Mouse (Mus musculus) liver, adult 2 months (tissue): ENCODE results near the gene Ppm1h. TPM values are rescaled to one million over a fixed set of nuclear protein-coding genes. Genes with fewer than 3 reads are reported as not detected.

Experiments
- DNase-seq: peaks from one replicate; pipeline ENCODE4 v3.0.0-alpha.2; 2011; ENCODE audit warnings: low read depth, low spot score; ENCODE audit errors: extremely low read depth
- H3K27ac ChIP-seq: fragments of 200-500 bp; replicated peaks from 2 replicates; pipeline ENCODE4 v1.5.1; 2012; ENCODE audit warnings: low read depth, mild to moderate bottlenecking, control low read depth, inconsistent platforms, low read length; ENCODE audit not compliant: insufficient read depth
- H3K27me3 ChIP-seq: fragments of 200-500 bp; 2 replicates; pipeline ENCODE4 v1.6.1; 2012; ENCODE audit warnings: mild to moderate bottlenecking, moderate library complexity, low read length, inconsistent platforms; ENCODE audit not compliant: control insufficient read depth, insufficient read depth
- H3K36me3 ChIP-seq: fragments of 200-500 bp; 2 replicates; pipeline ENCODE4 v1.6.1; 2012; ENCODE audit warnings: low read length, inconsistent platforms; ENCODE audit not compliant: control insufficient read depth, insufficient read depth
- H3K4me1 ChIP-seq: fragments of 200-500 bp; 2 replicates; pipeline ENCODE4 v1.6.1; 2011; ENCODE audit warnings: low read length; ENCODE audit not compliant: control insufficient read depth, insufficient read depth
- H3K4me3 ChIP-seq: fragments of 200-500 bp; 2 replicates; pipeline ENCODE4 v1.5.1; 2011; ENCODE audit warnings: low read depth, mild to moderate bottlenecking, control low read depth, low read length, moderate library complexity; ENCODE audit not compliant: insufficient read depth
- H3K79me2 ChIP-seq: fragments of 200-500 bp; 2 replicates; pipeline ENCODE4 v1.6.1; 2012; ENCODE audit warnings: inconsistent platforms, mild to moderate bottlenecking, low read length, moderate library complexity; ENCODE audit not compliant: control insufficient read depth, insufficient read depth
- H3K9ac ChIP-seq: fragments of 200-500 bp; 2 replicates; pipeline ENCODE4 v1.6.1; 2012; ENCODE audit warnings: low read depth, mild to moderate bottlenecking, control low read depth, inconsistent platforms, low read length
- CTCF ChIP-seq: fragments of 200-500 bp; IDR thresholded peaks from 2 replicates; pipeline ENCODE4 v1.5.1; 2011; ENCODE audit warnings: low read depth, low read length, control low read depth
- POLR2A ChIP-seq: fragments of 200-500 bp; IDR thresholded peaks from 2 replicates; pipeline ENCODE4 v1.6.1; 2011; ENCODE audit warnings: low read length, control low read depth; ENCODE audit not compliant: insufficient read depth; ENCODE audit errors: extremely low read depth
- WGBS: fragments of 180-500 bp; shearing (Covaris S2); methylation state at CpG from one replicate; pipeline ENCODE4 v1.1.7; 2018; 5-methylcytosine and 5-hydroxymethylcytosine counted together
- polyA plus RNA-seq: library from polyadenylated mRNA; depleted of rRNA; stranded (reverse); fragments of >200 nt; gene quantifications from 2 replicates; pipeline ENCODE4 v1.2.3, GENCODE M21; 2012
- total RNA-seq: library from RNA; depleted of rRNA; stranded (reverse); fragments of >200 nt; gene quantifications from 2 replicates; pipeline ENCODE4 v1.2.3, GENCODE M21; 2014

Gene Ppm1h
- total and polyA plus RNA-seq, 2 experiments, result 1.5 to 3.7 TPM

- DNase-seq, result no peak
- 0 out of 2 replicates have a peak, but pooled peaks cover 3% of the 10 kb centered on the region for H3K79me2 ChIP-seq
- TF ChIP-seq POLR2A, result no peak
- no peak for TF ChIP-seq CTCF
- peak overlapping the region; percentile 69 for H3K27ac ChIP-seq
- H3K36me3 ChIP-seq, result no peaks in the 10 kb centered on the region
- H3K9ac ChIP-seq, result peak overlapping the region; percentile 90
- H3K4me3 ChIP-seq, result peak overlapping the region; percentile 98
- H3K4me1 ChIP-seq, result peaks cover 4% of the 10 kb centered on the region; the same call in 1 of the 2 replicates
- H3K27me3 ChIP-seq, result no peaks in the 10 kb centered on the region
- 12% methylated on average over 10 of the region's 10 CpGs for WGBS
Observed at GRCm38 (mm10) chr10:122984531-122985251, 306.1 kb downstream of the Ppm1h start.

- H3K4me1 ChIP-seq, result peaks cover 4% of the 10 kb centered on the region; the same call in 1 of the 2 replicates
- 0 out of 2 replicates have a peak, but pooled peaks cover 3% of the 10 kb centered on the region for H3K79me2 ChIP-seq
- TF ChIP-seq CTCF (no peak), POLR2A (no peak)
- H3K4me3 ChIP-seq, result peak overlapping the region; percentile 98
- no peaks in the 10 kb centered on the region for H3K27me3 ChIP-seq
- no peak for DNase-seq
- H3K36me3 ChIP-seq, result no peaks in the 10 kb centered on the region
- peak overlapping the region; percentile 90 for H3K9ac ChIP-seq
- peak overlapping the region; percentile 69 for H3K27ac ChIP-seq
- WGBS, result under 1% methylated on average over 37 of the region's 37 CpGs
Observed at GRCm38 (mm10) chr10:122985252-122985514, 306.6 kb downstream of the Ppm1h start.

- peak; percentile 33 for DNase-seq
- Histone ChIP-seq H3K36me3 (no peaks in the 10 kb centered on the region), H3K4me3 (peak overlapping the region; percentile 98), H3K27ac (peak overlapping the region; percentile 100), H3K79me2 (0 out of 2 replicates have a peak, but pooled peaks cover 3% of the 10 kb centered on the region), H3K9ac (peak overlapping the region; percentile 99), H3K27me3 (no peaks in the 10 kb centered on the region), H3K4me1 (peaks cover 4% of the 10 kb centered on the region; the same call in 1 of the 2 replicates)
- 2% methylated on average over 103 of the region's 115 CpGs for WGBS
- TF ChIP-seq CTCF, result no peak
- 0 out of 2 replicates have a peak, but pooled peaks have one; percentile 25 for TF ChIP-seq POLR2A
Observed at GRCm38 (mm10) chr10:122985515-122986319, 307.2 kb downstream of the Ppm1h start.

- Histone ChIP-seq H3K9ac (peak overlapping the region; percentile 99), H3K4me1 (peaks cover 4% of the 10 kb centered on the region; the same call in 1 of the 2 replicates), H3K27me3 (no peaks in the 10 kb centered on the region), H3K4me3 (peak overlapping the region; percentile 98), H3K79me2 (0 out of 2 replicates have a peak, but pooled peaks cover 3% of the 10 kb centered on the region), H3K27ac (peak overlapping the region; percentile 100), H3K36me3 (peaks cover 2% of the 10 kb centered on the region; the same call in 1 of the 2 replicates)
- DNase-seq, result peak; percentile 54
- 7% methylated on average over 54 of the region's 54 CpGs for WGBS
- TF ChIP-seq POLR2A (0 out of 2 replicates have a peak, but pooled peaks have one; percentile 42), CTCF (no peak)
Observed at GRCm38 (mm10) chr10:122986320-122987225, 308.0 kb downstream of the Ppm1h start.

GRCm38 (mm10) chr10:122987671-122988128 is 309.1 kb downstream of the Ppm1h start:
- Histone ChIP-seq H3K79me2 (0 out of 2 replicates have a peak, but pooled peaks cover 3% of the 10 kb centered on the region), H3K4me1 (peaks cover 4% of the 10 kb centered on the region; the same call in 1 of the 2 replicates), H3K9ac (no peak overlapping the region), H3K27ac (no peak overlapping the region), H3K27me3 (no peaks in the 10 kb centered on the region), H3K36me3 (peaks cover 4% of the 10 kb centered on the region; the same call in 1 of the 2 replicates), H3K4me3 (no peak overlapping the region)
- peak; percentile 40; the same call in 1 of the 2 replicates for TF ChIP-seq CTCF
- no peak for TF ChIP-seq POLR2A
- WGBS, result 30% methylated on average over 9 of the region's 9 CpGs
- DNase-seq, result peak; percentile 36
